Comparison of ENCODE assay signal across 16 mouse cellular contexts in the genomic region with DNA sequence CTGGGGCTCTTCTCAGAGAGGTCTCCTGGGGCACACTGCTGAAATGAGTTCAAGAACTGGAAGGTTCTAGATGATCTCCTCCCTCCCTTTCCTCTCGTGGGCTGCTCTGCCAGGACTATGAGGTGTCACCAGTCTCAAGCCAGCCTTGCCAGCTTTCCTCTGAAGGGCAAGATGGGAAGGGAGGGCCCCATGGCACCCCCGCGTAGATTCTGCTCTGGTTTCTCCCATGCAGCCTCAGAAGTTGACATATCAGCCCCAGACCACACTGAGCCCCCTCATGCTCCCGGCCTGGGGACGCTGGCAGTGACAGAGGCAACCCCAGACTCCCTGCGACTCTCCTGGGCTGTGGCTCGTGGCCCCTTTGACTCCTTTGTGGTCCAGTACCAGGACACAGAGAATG. TPM values are rescaled to one million over a fixed set of nuclear protein-coding genes. Genes with fewer than 3 reads are reported as not detected.
"Had no signal": no experiment of that assay in that cellular context is flagged by ENCODE, and none has a peak within 500 bp of the region (broad histone marks: within the 10 kb centered on the region; RNA-seq: fewer than 3 reads in every experiment).

No protein-coding gene starts in this region.

RNA-seq across cellular contexts. Expression of gene C4b, which starts 28.2 kb away (rescaled TPM):
- total RNA-seq: granulocyte monocyte progenitor cell, adult 5-6 weeks had no signal
- polyA plus RNA-seq: embryonic facial prominence, embryonic 10.5 days; embryonic facial prominence, embryonic 11.5 days; embryonic facial prominence, embryonic 12.5 days; embryonic facial prominence, embryonic 13.5 days; forebrain, embryonic 10.5 days; forebrain, embryonic 11.5 days; forebrain, embryonic 12.5 days; forebrain, embryonic 13.5 days; forebrain, embryonic 14.5 days; forebrain, embryonic 15.5 days; forebrain, embryonic 16.5 days; heart, embryonic 10.5 days; heart, embryonic 11.5 days had no signal

RNA-seq across cellular contexts. Expression of gene Tnxb, which starts 45.1 kb away (rescaled TPM):
- total RNA-seq: common myeloid progenitor, adult 5-6 weeks; granulocyte monocyte progenitor cell, adult 5-6 weeks had no signal
- polyA plus RNA-seq: embryonic facial prominence, embryonic 10.5 days; embryonic facial prominence, embryonic 11.5 days; erythroblast, embryonic 14.5 days; forebrain, embryonic 10.5 days had no signal
